Mouse (Mus musculus): ENCODE results near the gene Snrpd3. TPM values are rescaled to one million over a fixed set of nuclear protein-coding genes. Genes with fewer than 3 reads are reported as not detected.
"Not testable (repeated sequence)": the region's sequence is repeated elsewhere in the genome, so short reads cannot be mapped to it uniquely, and the experiment has no call there.

The Snrpd3 gene
- polyA plus RNA-seq, 1 experiment from 2014 or later = 269 TPM

- Histone ChIP-seq H3K27ac (no peak overlapping the region), H3K9me3 (no peaks in the 10 kb centered on the region), H3K4me3 (no peak overlapping the region), H3K4me1 (replicated peaks) (peaks cover 21% of the 10 kb centered on the region), H3K36me3 (no peaks in the 10 kb centered on the region), H3K27me3 (ENCODE audit: insufficient read depth, poor library complexity, severe bottlenecking) (peaks cover 54% of the 10 kb centered on the region)
- no peak for DNase-seq (ENCODE audit: low spot score)
- 73% methylated on average over 6 of the region's 6 CpGs for WGBS
These were observed 48.1 kb downstream of the Snrpd3 start for GRCm38 (mm10) chr10:75565436-75565835.

- H3K4me1 ChIP-seq (replicated peaks) = peaks cover 19% of the 10 kb centered on the region
- WGBS = 78% methylated on average over 7 of the region's 7 CpGs
- no peaks in the 10 kb centered on the region for H3K36me3 ChIP-seq
- H3K27me3 ChIP-seq (ENCODE audit: insufficient read depth, poor library complexity, severe bottlenecking) = peaks cover 50% of the 10 kb centered on the region
- no peaks in the 10 kb centered on the region for H3K9me3 ChIP-seq
- no peak for DNase-seq (ENCODE audit: low spot score)
- no peak overlapping the region for H3K27ac ChIP-seq
- H3K4me3 ChIP-seq = no peak overlapping the region
These were observed 48.6 kb downstream of the Snrpd3 start for GRCm38 (mm10) chr10:75565906-75566305.

GRCm38 (mm10) chr10:75566321-75566720 is 49.0 kb downstream of the Snrpd3 start:
- peaks cover 45% of the 10 kb centered on the region for H3K27me3 ChIP-seq (ENCODE audit: insufficient read depth, poor library complexity, severe bottlenecking)
- 81% methylated on average over 5 of the region's 5 CpGs for WGBS
- H3K27ac ChIP-seq = no peak overlapping the region

GRCm38 (mm10) chr10:75566765-75567164 is 49.4 kb downstream of the Snrpd3 start:
- not testable (repeated sequence) for DNase-seq (ENCODE audit: low spot score); H3K27ac ChIP-seq; H3K4me3 ChIP-seq; H3K9me3 ChIP-seq; H3K36me3 ChIP-seq
- Histone ChIP-seq H3K27me3 (ENCODE audit: insufficient read depth, poor library complexity, severe bottlenecking) (peaks cover 41% of the 10 kb centered on the region), H3K4me1 (replicated peaks) (peaks cover 26% of the 10 kb centered on the region)
- 77% methylated on average over 2 of the region's 2 CpGs for WGBS

More at GRCm38 (mm10) chr10:75566321-75566720, 49.0 kb downstream of the Snrpd3 start:
- no peak for DNase-seq (ENCODE audit: low spot score)
- Histone ChIP-seq H3K4me3 (no peak overlapping the region), H3K36me3 (no peaks in the 10 kb centered on the region), H3K4me1 (replicated peaks) (peaks cover 21% of the 10 kb centered on the region), H3K9me3 (no peaks in the 10 kb centered on the region)

- peaks cover 28% of the 10 kb centered on the region for H3K27me3 ChIP-seq (ENCODE audit: insufficient read depth, poor library complexity, severe bottlenecking)
- H3K4me3 ChIP-seq = no peak overlapping the region
- H3K4me1 ChIP-seq (replicated peaks) = peaks cover 36% of the 10 kb centered on the region
- WGBS = 39% methylated on average over 5 of the region's 5 CpGs
- no peaks in the 10 kb centered on the region for H3K36me3 ChIP-seq
- no peaks in the 10 kb centered on the region for H3K9me3 ChIP-seq
- H3K27ac ChIP-seq = no peak overlapping the region
- no peak for DNase-seq (ENCODE audit: low spot score)
These were observed 50.7 kb downstream of the Snrpd3 start for GRCm38 (mm10) chr10:75568029-75568428.

GRCm38 (mm10) chr10:75568441-75568840 is 51.1 kb downstream of the Snrpd3 start:
- DNase-seq (ENCODE audit: low spot score) = no peak
- H3K4me3 ChIP-seq = no peak overlapping the region
- peaks cover 24% of the 10 kb centered on the region for H3K27me3 ChIP-seq (ENCODE audit: insufficient read depth, poor library complexity, severe bottlenecking)
- WGBS = 6% methylated on average over 11 of the region's 11 CpGs
- no peak overlapping the region for H3K27ac ChIP-seq
- no peaks in the 10 kb centered on the region for H3K36me3 ChIP-seq
- H3K4me1 ChIP-seq (replicated peaks) = peaks cover 39% of the 10 kb centered on the region
- H3K9me3 ChIP-seq = no peaks in the 10 kb centered on the region

- H3K27me3 ChIP-seq (ENCODE audit: insufficient read depth, poor library complexity, severe bottlenecking) = peaks cover 23% of the 10 kb centered on the region
- no peaks in the 10 kb centered on the region for H3K36me3 ChIP-seq
- H3K27ac ChIP-seq = no peak overlapping the region
- DNase-seq (ENCODE audit: low spot score) = no peak
- no peaks in the 10 kb centered on the region for H3K9me3 ChIP-seq
- no peak overlapping the region for H3K4me3 ChIP-seq
- WGBS = 22% methylated on average over 4 of the region's 4 CpGs
- peaks cover 42% of the 10 kb centered on the region for H3K4me1 ChIP-seq (replicated peaks)
These were observed 51.5 kb downstream of the Snrpd3 start for GRCm38 (mm10) chr10:75568851-75569250.

- H3K27me3 ChIP-seq (ENCODE audit: insufficient read depth, poor library complexity, severe bottlenecking) = peaks cover 23% of the 10 kb centered on the region
- H3K27ac ChIP-seq = peak overlapping the region; percentile 72
- DNase-seq (ENCODE audit: low spot score) = no peak
- 25% methylated on average over 10 of the region's 10 CpGs for WGBS
- H3K9me3 ChIP-seq = no peaks in the 10 kb centered on the region
- H3K36me3 ChIP-seq = no peaks in the 10 kb centered on the region
- H3K4me1 ChIP-seq (replicated peaks) = peaks cover 36% of the 10 kb centered on the region
- H3K4me3 ChIP-seq = no peak overlapping the region
These were observed 53.8 kb downstream of the Snrpd3 start for GRCm38 (mm10) chr10:75570981-75571657.

- H3K9me3 ChIP-seq = no peaks in the 10 kb centered on the region
- peak overlapping the region; percentile 72; the same call in 1 of the 2 replicates for H3K27ac ChIP-seq
- H3K4me3 ChIP-seq = no peak overlapping the region
- no peak for DNase-seq (ENCODE audit: low spot score)
- no peaks in the 10 kb centered on the region for H3K36me3 ChIP-seq
- peaks cover 34% of the 10 kb centered on the region for H3K4me1 ChIP-seq (replicated peaks)
- 38% methylated on average over 9 of the region's 9 CpGs for WGBS
- peaks cover 23% of the 10 kb centered on the region for H3K27me3 ChIP-seq (ENCODE audit: insufficient read depth, poor library complexity, severe bottlenecking)
These were observed 54.6 kb downstream of the Snrpd3 start for GRCm38 (mm10) chr10:75571937-75572336.

GRCm38 (mm10) chr10:75573181-75573580 is 55.8 kb downstream of the Snrpd3 start:
- WGBS = 58% methylated on average over 10 of the region's 10 CpGs

GRCm38 (mm10) chr10:75573965-75574364 is 56.6 kb downstream of the Snrpd3 start:
- Histone ChIP-seq H3K4me3 (no peak overlapping the region), H3K27me3 (ENCODE audit: insufficient read depth, poor library complexity, severe bottlenecking) (peaks cover 9% of the 10 kb centered on the region), H3K9me3 (no peaks in the 10 kb centered on the region), H3K4me1 (replicated peaks) (peaks cover 27% of the 10 kb centered on the region), H3K27ac (no peak overlapping the region), H3K36me3 (no peaks in the 10 kb centered on the region)
- WGBS = 90% methylated on average over 9 of the region's 9 CpGs
- no peak for DNase-seq (ENCODE audit: low spot score)

More at GRCm38 (mm10) chr10:75573181-75573580, 55.8 kb downstream of the Snrpd3 start:
- no peaks in the 10 kb centered on the region for H3K9me3 ChIP-seq
- peaks cover 17% of the 10 kb centered on the region for H3K27me3 ChIP-seq (ENCODE audit: insufficient read depth, poor library complexity, severe bottlenecking)
- no peak overlapping the region for H3K27ac ChIP-seq
- no peak overlapping the region for H3K4me3 ChIP-seq
- H3K4me1 ChIP-seq (replicated peaks) = peaks cover 34% of the 10 kb centered on the region
- no peaks in the 10 kb centered on the region for H3K36me3 ChIP-seq
- DNase-seq (ENCODE audit: low spot score) = no peak

- no peak for DNase-seq (ENCODE audit: low spot score)
- no peaks in the 10 kb centered on the region for H3K9me3 ChIP-seq
- H3K4me3 ChIP-seq = no peak overlapping the region
- H3K27me3 ChIP-seq (ENCODE audit: insufficient read depth, poor library complexity, severe bottlenecking) = no peaks in the 10 kb centered on the region
- WGBS = 83% methylated on average over 6 of the region's 6 CpGs
- H3K4me1 ChIP-seq (replicated peaks) = no peaks in the 10 kb centered on the region
- no peak overlapping the region for H3K27ac ChIP-seq
- H3K36me3 ChIP-seq = no peaks in the 10 kb centered on the region
These were observed 61.8 kb downstream of the Snrpd3 start for GRCm38 (mm10) chr10:75579129-75579528.

- peak overlapping the region; percentile 21; the same call in 1 of the 2 replicates for H3K4me3 ChIP-seq
- 22% methylated on average over 20 of the region's 20 CpGs for WGBS
- H3K27me3 ChIP-seq (ENCODE audit: insufficient read depth, poor library complexity, severe bottlenecking) = peaks cover 14% of the 10 kb centered on the region
- H3K9me3 ChIP-seq = no peaks in the 10 kb centered on the region
- H3K27ac ChIP-seq = peak overlapping the region; percentile 62
- peak; percentile 89 for DNase-seq (ENCODE audit: low spot score)
- H3K4me1 ChIP-seq (replicated peaks) = peaks cover 25% of the 10 kb centered on the region
- no peaks in the 10 kb centered on the region for H3K36me3 ChIP-seq
These were observed 68.7 kb downstream of the Snrpd3 start for GRCm38 (mm10) chr10:75585876-75586552.
